Mouse (Mus musculus): ENCODE data around the gene Smg6.

GRCm38 (mm10) chr11:75196131-75196530 is 270.5 kb downstream of the Smg6 start:
- TF ChIP-seq EP300 (IDR thresholded peaks at IDR 0.05; ENCODE audit: insufficient read depth, low read depth, low read length): no peak
- no peak for TF ChIP-seq POLR2A (IDR thresholded peaks at IDR 0.05; ENCODE audit: insufficient read depth, low read length)

Data from ES-Bruce4 (cell line).